In the genomic region with DNA sequence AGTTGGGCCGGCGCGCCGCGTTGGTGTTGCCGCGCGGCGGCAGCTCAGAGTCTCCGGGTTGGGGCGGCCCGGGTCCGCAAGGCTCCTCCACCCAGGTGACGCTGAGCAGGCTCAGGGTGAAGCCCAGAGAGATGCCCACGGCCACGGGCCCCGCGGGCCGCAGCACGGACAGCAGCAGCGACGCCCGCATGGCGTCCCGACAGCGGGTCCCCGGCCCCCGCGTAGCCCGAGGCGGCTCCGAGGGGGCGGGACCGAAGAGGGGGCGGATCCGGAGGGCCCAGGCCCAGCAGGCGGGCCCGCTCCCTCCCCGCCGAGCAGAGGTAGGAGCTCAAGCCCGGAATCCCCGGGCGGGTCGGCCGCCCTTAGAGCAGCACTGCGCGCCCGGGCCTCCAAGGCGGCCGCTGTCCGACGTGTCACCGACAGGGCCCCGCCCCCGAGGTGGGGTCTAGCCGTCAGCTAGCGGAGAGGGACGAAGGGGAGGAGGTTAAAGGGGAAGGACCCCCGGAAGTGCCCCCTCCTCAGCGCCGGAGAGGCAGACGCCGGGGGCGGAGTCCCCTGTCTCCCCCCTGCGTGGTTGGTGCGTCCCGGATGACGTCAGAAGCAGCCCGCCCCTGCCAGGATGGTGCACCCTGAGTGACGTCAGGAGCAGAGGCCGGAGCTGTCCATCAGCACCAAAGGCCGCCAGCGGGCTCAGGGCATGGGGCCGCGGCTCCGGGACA, we compare ENCODE assay signal across 8 mouse cellular contexts. TPM values are rescaled to one million over a fixed set of nuclear protein-coding genes. Genes with fewer than 3 reads are reported as not detected.
DNase-seq lines count a peak whose midpoint lies in the region; ATAC-seq and TF ChIP-seq lines count a peak whose summit lies in the region.

A gene (minus strand): TSS at position 392 of the 719 bp plus-strand sequence.
A gene (plus strand): TSS at position 617 of the 719 bp plus-strand sequence.

- DNase-seq in brain, adult 2 months (ENCODE audit: low read depth, low spot score): peak; percentile 98
- DNase-seq in heart, embryonic 10.5 days (ENCODE audit: low spot score): peak; percentile 99
- peak; percentile 98 for DNase-seq in limb, embryonic 14.5 days (ENCODE audit: low spot score)
- peak; percentile 98 for DNase-seq in midbrain, postnatal 0 days (ENCODE audit: low spot score)
- DNase-seq in spleen, postnatal 10 days (ENCODE audit: low spot score in 2 of 2): peak; percentile 82 to 91

- peak; percentile 74 for TF ChIP-seq POLR2A in embryonic fibroblast, embryonic 13.5 days (IDR thresholded peaks at IDR 0.05; ENCODE audit: low read depth, low read length)
- TF ChIP-seq POLR2A in limb, embryonic 14.5 days (IDR thresholded peaks at IDR 0.05; ENCODE audit: borderline replicate concordance, extremely low read depth, insufficient read depth, insufficient read length): no peak

- no peak for TF ChIP-seq CTCF in C2C12 (IDR thresholded peaks at IDR 0.05; ENCODE audit: control insufficient read depth, insufficient read depth, insufficient read length)
- no peak for TF ChIP-seq CTCF in embryonic fibroblast, embryonic 13.5 days (IDR thresholded peaks at IDR 0.05; ENCODE audit: borderline replicate concordance, insufficient read depth, low read length)
- no peak for TF ChIP-seq CTCF in midbrain, postnatal 0 days (IDR thresholded peaks at IDR 0.05)

- H3K4me2 ChIP-seq in kidney, embryonic 14.5 days (replicated peaks; ENCODE audit: low read depth, low read length): peak within 1 kb of the TSS; percentile 84
- peak within 1 kb of the TSS; percentile 75 for H3K4me2 ChIP-seq in limb, embryonic 14.5 days (replicated peaks; ENCODE audit: low read depth, low read length, severe bottlenecking)
- peak within 1 kb of the TSS; percentile 85 for H3K4me2 ChIP-seq in midbrain, postnatal 0 days (ENCODE audit: low read depth, low read length, poor library complexity, severe bottlenecking)

- H3K36me3 ChIP-seq in C2C12 (ENCODE audit: control insufficient read depth, insufficient read depth): peaks cover 21% of the 10 kb centered on the region
- peaks cover 31% of the 10 kb centered on the region for H3K36me3 ChIP-seq in heart, embryonic 10.5 days
- peaks cover 28% of the 10 kb centered on the region for H3K36me3 ChIP-seq in kidney, embryonic 14.5 days (ENCODE audit: control insufficient read depth, insufficient read depth, low read length)
- H3K36me3 ChIP-seq in limb, embryonic 14.5 days (ENCODE audit: control insufficient read depth, insufficient read depth, low read length): peaks cover 26% of the 10 kb centered on the region
- peaks cover 41% of the 10 kb centered on the region for H3K36me3 ChIP-seq in midbrain, postnatal 0 days (ENCODE audit: insufficient read depth, low read length)

- peak within 1 kb of the TSS; percentile 74 for H3K9ac ChIP-seq in kidney, embryonic 14.5 days (ENCODE audit: low read depth, low read length)
- H3K9ac ChIP-seq in limb, embryonic 14.5 days (ENCODE audit: low read depth, low read length, severe bottlenecking): peak within 1 kb of the TSS; percentile 63
- peak within 1 kb of the TSS; percentile 88 for H3K9ac ChIP-seq in midbrain, postnatal 0 days (replicated peaks; ENCODE audit: low read length, poor library complexity, severe bottlenecking)

- H3K9me3 ChIP-seq in heart, embryonic 10.5 days: no peaks in the 10 kb centered on the region
- no peaks in the 10 kb centered on the region for H3K9me3 ChIP-seq in kidney, embryonic 14.5 days (ENCODE audit: control insufficient read depth, low read length)
- H3K9me3 ChIP-seq in limb, embryonic 14.5 days (ENCODE audit: control insufficient read depth, low read length): no peaks in the 10 kb centered on the region
- no peaks in the 10 kb centered on the region for H3K9me3 ChIP-seq in midbrain, postnatal 0 days (ENCODE audit: low read length)

- peak; percentile 92 for ATAC-seq in kidney, embryonic 14.5 days (ENCODE audit: low FRiP score, low TSS enrichment)
- peak; percentile 93 for ATAC-seq in limb, embryonic 14.5 days (ENCODE audit: low FRiP score, low read depth)
- ATAC-seq in midbrain, postnatal 0 days (ENCODE audit: low FRiP score): peak; percentile 90

- H3K79me3 ChIP-seq in C2C12 (ENCODE audit: low read depth): no peaks in the 10 kb centered on the region

- H3K4me3 ChIP-seq in C2C12 (ENCODE audit: insufficient read depth, poor library complexity, severe bottlenecking): peak within 1 kb of the TSS; percentile 55
- H3K4me3 ChIP-seq in embryonic fibroblast, embryonic 13.5 days (ENCODE audit: insufficient read depth, low read length): peak within 1 kb of the TSS; percentile 79
- H3K4me3 ChIP-seq in heart, embryonic 10.5 days: peak within 1 kb of the TSS; percentile 89
- H3K4me3 ChIP-seq in kidney, embryonic 14.5 days (ENCODE audit: low read length): peak within 1 kb of the TSS; percentile 80
- peak within 1 kb of the TSS; percentile 68 for H3K4me3 ChIP-seq in limb, embryonic 14.5 days (replicated peaks; ENCODE audit: low read length)
- H3K4me3 ChIP-seq in midbrain, postnatal 0 days (ENCODE audit: low read depth, low read length): peak within 1 kb of the TSS; percentile 89

- no peaks in the 10 kb centered on the region for H3K27me3 ChIP-seq in C2C12 (ENCODE audit: control insufficient read depth, insufficient read depth, insufficient read length)
- peaks cover 70% of the 10 kb centered on the region for H3K27me3 ChIP-seq in heart, embryonic 10.5 days (ENCODE audit: insufficient read depth, poor library complexity, severe bottlenecking)
- peaks cover 31% of the 10 kb centered on the region for H3K27me3 ChIP-seq in kidney, embryonic 14.5 days (ENCODE audit: control insufficient read depth, insufficient read depth, low read length)
- peaks cover 12% of the 10 kb centered on the region; the same call in 1 of the 2 replicates for H3K27me3 ChIP-seq in limb, embryonic 14.5 days (ENCODE audit: control insufficient read depth, insufficient read depth, low read length)
- no peaks in the 10 kb centered on the region for H3K27me3 ChIP-seq in midbrain, postnatal 0 days (ENCODE audit: insufficient read depth, low read length)

- WGBS in heart, embryonic 10.5 days: under 1% methylated on average over 76 of the region's 76 CpGs
- WGBS in kidney, embryonic 14.5 days: under 1% methylated on average over 67 of the region's 76 CpGs
- under 1% methylated on average over 53 of the region's 76 CpGs for WGBS in limb, embryonic 14.5 days
- under 1% methylated on average over 68 of the region's 76 CpGs for WGBS in midbrain, postnatal 0 days

- H3K79me2 ChIP-seq in C2C12 (ENCODE audit: control insufficient read depth, insufficient read depth): peaks cover 24% of the 10 kb centered on the region

- H3K27ac ChIP-seq in embryonic fibroblast, embryonic 13.5 days (ENCODE audit: insufficient read depth, low read length): peak within 1 kb of the TSS; percentile 84
- peak within 1 kb of the TSS; percentile 92 for H3K27ac ChIP-seq in heart, embryonic 10.5 days
- H3K27ac ChIP-seq in kidney, embryonic 14.5 days (ENCODE audit: low read depth, low read length): peak within 1 kb of the TSS; percentile 71
- peak within 1 kb of the TSS; percentile 70 for H3K27ac ChIP-seq in limb, embryonic 14.5 days (replicated peaks; ENCODE audit: low read depth, low read length)
- peak within 1 kb of the TSS; percentile 77 for H3K27ac ChIP-seq in midbrain, postnatal 0 days (ENCODE audit: low read depth, low read length)

- H3ac ChIP-seq in C2C12 (ENCODE audit: control insufficient read depth, insufficient read length, low read depth): peak within 1 kb of the TSS; percentile 80

- H3K4me1 ChIP-seq in embryonic fibroblast, embryonic 13.5 days (ENCODE audit: control insufficient read depth, insufficient read depth, low read length): peaks cover 5% of the 10 kb centered on the region
- H3K4me1 ChIP-seq in heart, embryonic 10.5 days: peaks cover 32% of the 10 kb centered on the region
- peaks cover 14% of the 10 kb centered on the region for H3K4me1 ChIP-seq in kidney, embryonic 14.5 days (ENCODE audit: control insufficient read depth, insufficient read depth, low read length)
- peaks cover 16% of the 10 kb centered on the region for H3K4me1 ChIP-seq in limb, embryonic 14.5 days (ENCODE audit: control insufficient read depth, insufficient read depth, low read length)
- H3K4me1 ChIP-seq in midbrain, postnatal 0 days (ENCODE audit: insufficient read depth, low read length): 0 out of 2 replicates have a peak, but pooled peaks cover 3% of the 10 kb centered on the region

TF ChIP-seq in C2C12, 6 proteins besides CTCF, POLR2A, EP300 and RAD21:
- TF ChIP-seq MAX (IDR thresholded peaks at IDR 0.05): peak; percentile 17
- TF ChIP-seq MYOD1 (IDR thresholded peaks at IDR 0.05; ENCODE audit: control insufficient read depth, insufficient read length, low read depth): no peak
- TF ChIP-seq MYOG (IDR thresholded peaks at IDR 0.05; ENCODE audit: control insufficient read depth, extremely low read depth, insufficient read length): no peak
- no peak for TF ChIP-seq CEBPB (IDR thresholded peaks at IDR 0.05; ENCODE audit: low read depth)
- TF ChIP-seq USF1 (IDR thresholded peaks at IDR 0.05; ENCODE audit: low read depth): no peak
- no peak for TF ChIP-seq FOSL1 (IDR thresholded peaks at IDR 0.05; ENCODE audit: insufficient read depth, low read length, poor library complexity, severe bottlenecking)

RNA-seq across cellular contexts. Expression of the first gene that starts in this region (rescaled TPM):
- 49.3 TPM for polyA plus RNA-seq in C2C12 (2012; fragmentation: generic; extraction: Trizol)
- polyA plus RNA-seq in embryonic fibroblast, embryonic 13.5 days (2011; ENCODE audit: insufficient read length, low read depth, missing spikeins): 68.1 and 82.3 TPM in 2 replicates
- 30.8 and 30.9 TPM in 2 replicates for polyA plus RNA-seq in heart, embryonic 10.5 days (2016; fragmentation: Nextera tagmentation; extraction: Ambion mirVana)
- polyA plus RNA-seq in kidney, embryonic 14.5 days (2014; fragmentation: Nextera tagmentation; extraction: Ambion mirVana): 37.1 and 41.4 TPM in 2 replicates
- polyA plus RNA-seq in limb, embryonic 14.5 days (2012; rRNA removed): 104 and 148 TPM in 2 replicates
- polyA plus RNA-seq in limb, embryonic 14.5 days (2014; fragmentation: Nextera tagmentation; extraction: Ambion mirVana): 61.6 and 65.0 TPM in 2 replicates
- total RNA-seq in midbrain, postnatal 0 days (2014; rRNA removed): 125 and 132 TPM in 2 replicates
- polyA plus RNA-seq in midbrain, postnatal 0 days (2015; fragmentation: Nextera tagmentation; extraction: Ambion mirVana): 60.0 and 60.8 TPM in 2 replicates

RNA-seq across cellular contexts. Expression of the second gene that starts in this region (rescaled TPM):
- polyA plus RNA-seq in C2C12 (2012; fragmentation: generic; extraction: Trizol): 0.70 TPM
- 0.70 and 1.2 TPM in 2 replicates for polyA plus RNA-seq in embryonic fibroblast, embryonic 13.5 days (2011; ENCODE audit: insufficient read length, low read depth, missing spikeins)
- polyA plus RNA-seq in heart, embryonic 10.5 days (2016; fragmentation: Nextera tagmentation; extraction: Ambion mirVana): 0.36 and 0.39 TPM in 2 replicates
- 0.62 and 1.1 TPM in 2 replicates for polyA plus RNA-seq in kidney, embryonic 14.5 days (2014; fragmentation: Nextera tagmentation; extraction: Ambion mirVana)
- polyA plus RNA-seq in limb, embryonic 14.5 days (2012; rRNA removed): 1.4 and 2.0 TPM in 2 replicates
- 0.51 and 1.1 TPM in 2 replicates for polyA plus RNA-seq in limb, embryonic 14.5 days (2014; fragmentation: Nextera tagmentation; extraction: Ambion mirVana)
- 52.4 and 57.8 TPM in 2 replicates for total RNA-seq in midbrain, postnatal 0 days (2014; rRNA removed)
- polyA plus RNA-seq in midbrain, postnatal 0 days (2015; fragmentation: Nextera tagmentation; extraction: Ambion mirVana): 49.4 and 50.4 TPM in 2 replicates

Comparison
In these comparisons a context has a peak if more than half of its experiments do, and no peak if none do; other contexts are left out.
1. Peak in every context shown above with its lines: DNase-seq, ATAC-seq, H3K4me3 ChIP-seq and H3K27ac ChIP-seq.
2. RNA of the second gene that starts in this region (polyA plus RNA-seq): 49.4 to 50.4 TPM in midbrain, postnatal 0 days; 0.51 to 2.0 TPM in limb, embryonic 14.5 days, 0.70 to 1.2 TPM in embryonic fibroblast, embryonic 13.5 days, 0.70 TPM in C2C12 (single experiment), 0.62 to 1.1 TPM in kidney, embryonic 14.5 days and 0.36 to 0.39 TPM in heart, embryonic 10.5 days; every median in the first group is over 10 times any median in the second.